Mouse (Mus musculus) forebrain, embryonic 10.5 days (tissue): ENCODE results near the gene Gm38431. TPM values are rescaled to one million over a fixed set of nuclear protein-coding genes. Genes with fewer than 3 reads are reported as not detected.

Experiments used
- DNase-seq: peaks from one replicate; pipeline ENCODE4 v3.0.0-alpha.2; 2017; ENCODE audit warnings: low spot score; ENCODE audit errors: extremely low spot score
- H3K27ac ChIP-seq: fragments of 300-500 bp; sonication (generic); 2 replicates; pipeline ENCODE4 v1.5.1; 2016; ENCODE audit warnings: mild to moderate bottlenecking
- H3K27me3 ChIP-seq: fragments of 300-500 bp; sonication (generic); 2 replicates; pipeline ENCODE4 v1.6.1; 2016; ENCODE audit warnings: mild to moderate bottlenecking; ENCODE audit not compliant: poor library complexity, severe bottlenecking
- H3K36me3 ChIP-seq: fragments of 300-500 bp; sonication (generic); replicated peaks from 2 replicates; pipeline ENCODE4 v1.6.1; 2016; ENCODE audit warnings: mild to moderate bottlenecking, moderate library complexity
- H3K4me1 ChIP-seq: fragments of 300-500 bp; sonication (generic); 2 replicates; pipeline ENCODE4 v1.6.1; 2016
- H3K4me3 ChIP-seq: fragments of 300-500 bp; sonication (generic); 2 replicates; pipeline ENCODE4 v1.5.1; 2016; ENCODE audit warnings: mild to moderate bottlenecking, moderate library complexity
- H3K9me3 ChIP-seq: fragments of 300-500 bp; sonication (generic); 2 replicates; pipeline ENCODE4 v1.6.1; 2016; ENCODE audit warnings: mild to moderate bottlenecking, moderate library complexity
- WGBS: fragments of 180-500 bp; shearing (Covaris S2); methylation state at CpG from one replicate; pipeline ENCODE4 v1.1.7; 2016; 5-methylcytosine and 5-hydroxymethylcytosine counted together
- microRNA counts: library from miRNA; unstranded; fragments of <30 nt; microRNA quantifications from one replicate; lab custom pipeline; 2017
- microRNA-seq: library from miRNA; unstranded; fragments of <30 nt; microRNA quantifications from one replicate; pipeline ENCODE4, GENCODE M21; 2017
- polyA plus RNA-seq: library from polyadenylated mRNA; unstranded; fragments of >200 nt; fragmentation: Nextera tagmentation; extraction: Ambion mirVana; gene quantifications from 2 replicates; pipeline ENCODE4 v1.2.1, GENCODE M21; 2016

The Gm38431 gene
- polyA plus RNA-seq, 1 experiment from 2014 or later = 3.1 TPM

GRCm38 (mm10) chr9:21021363-21021762 lies 70.4 kb downstream of the Gm38431 start:
- H3K36me3 ChIP-seq = no peaks in the 10 kb centered on the region
- H3K4me3 ChIP-seq = no peak overlapping the region
- no peaks in the 10 kb centered on the region for H3K9me3 ChIP-seq
- 87% methylated on average over 3 of the region's 3 CpGs for WGBS
- peaks cover 54% of the 10 kb centered on the region for H3K27me3 ChIP-seq
- peaks cover 4% of the 10 kb centered on the region; the same call in 1 of the 2 replicates for H3K4me1 ChIP-seq
- DNase-seq = no peak
- no peak overlapping the region for H3K27ac ChIP-seq

GRCm38 (mm10) chr9:21018600-21018999 lies 73.2 kb downstream of the Gm38431 start:
- Histone ChIP-seq H3K4me1 (peaks cover 20% of the 10 kb centered on the region), H3K27ac (no peak overlapping the region), H3K36me3 (no peaks in the 10 kb centered on the region), H3K27me3 (peaks cover 68% of the 10 kb centered on the region), H3K4me3 (no peak overlapping the region), H3K9me3 (no peaks in the 10 kb centered on the region)
- WGBS = 77% methylated on average over 2 of the region's 2 CpGs
- DNase-seq = no peak

MicroRNAs within 50 kb of the gene (microRNA counts, 519-probe panel; counts per million panel counts)
- 4,351 counts per million, percentile 79 among the panel's probes with 10 or more counts for microRNA mmu-miR-1900 (lab: Ali Mortazavi, UCI)

Small RNA genes within 50 kb of the gene (microRNA-seq; reads per million reads assigned to microRNA genes)
- not detected for gene Mir1900
- 1.2 reads per million for gene Mir7082

Other genes starting within 250 kb of the Gm38431 start
- gene A230050P20Rik, start 223.4 kb downstream of the Gm38431 start, polyA plus RNA-seq = 1.2 and 1.9 TPM in 2 replicates
- 4.4 and 5.1 TPM in 2 replicates for gene Angptl6, start 212.3 kb downstream of the Gm38431 start, polyA plus RNA-seq
- 107 and 108 TPM in 2 replicates for gene Ppan, start 203.8 kb downstream of the Gm38431 start, polyA plus RNA-seq
- gene Eif3g, start 193.4 kb downstream of the Gm38431 start, polyA plus RNA-seq = 425 and 433 TPM in 2 replicates
- gene Dnmt1, start 132.1 kb downstream of the Gm38431 start, polyA plus RNA-seq = 171 and 174 TPM in 2 replicates
- gene S1pr2, start 115.2 kb downstream of the Gm38431 start, polyA plus RNA-seq = 24.4 and 26.4 TPM in 2 replicates
- 152 and 154 TPM in 2 replicates for gene Mrpl4, start 89.3 kb downstream of the Gm38431 start, polyA plus RNA-seq
- 4.1 and 5.8 TPM in 2 replicates for gene Icam1, start 76.0 kb downstream of the Gm38431 start, polyA plus RNA-seq
- 4.8 and 7.9 TPM in 2 replicates for gene Icam4, start 62.6 kb downstream of the Gm38431 start, polyA plus RNA-seq
- gene Icam5, start 59.9 kb downstream of the Gm38431 start, polyA plus RNA-seq = 0.05 TPM in 1 of 2 replicates, not detected in the other
- gene Zglp1, start 24.9 kb downstream of the Gm38431 start, polyA plus RNA-seq = 1.5 and 1.9 TPM in 2 replicates
- 0.50 and 0.82 TPM in 2 replicates for gene Gm49373, start 18.9 kb downstream of the Gm38431 start, polyA plus RNA-seq
- gene Fdx1l, start 18.4 kb downstream of the Gm38431 start, polyA plus RNA-seq = 60.9 and 61.7 TPM in 2 replicates
- 94.3 and 103 TPM in 2 replicates for gene Raver1, start within 50 bp of the Gm38431 start, polyA plus RNA-seq
- gene Tyk2, start 39.2 kb upstream of the Gm38431 start, polyA plus RNA-seq = 12.6 and 13.4 TPM in 2 replicates
- gene Cdc37, start 58.0 kb upstream of the Gm38431 start, polyA plus RNA-seq = 351 and 371 TPM in 2 replicates
- 3.8 and 4.3 TPM in 2 replicates for gene Pde4a, start 73.7 kb upstream of the Gm38431 start, polyA plus RNA-seq
- gene Keap1, start 147.4 kb upstream of the Gm38431 start, polyA plus RNA-seq = 46.7 and 48.6 TPM in 2 replicates
- gene S1pr5, start 156.4 kb upstream of the Gm38431 start, polyA plus RNA-seq = 0.07 and 0.10 TPM in 2 replicates
- 45.2 and 48.5 TPM in 2 replicates for gene Atg4d, start 173.3 kb upstream of the Gm38431 start, polyA plus RNA-seq
- 18.3 and 18.8 TPM in 2 replicates for gene Kri1, start 196.0 kb upstream of the Gm38431 start, polyA plus RNA-seq
- gene Cdkn2d, start 199.4 kb upstream of the Gm38431 start, polyA plus RNA-seq = 40.4 and 42.9 TPM in 2 replicates
- gene Ap1m2, start 220.3 kb upstream of the Gm38431 start, polyA plus RNA-seq = 6.3 and 8.5 TPM in 2 replicates
- 62.6 and 71.5 TPM in 2 replicates for gene Slc44a2, start 228.7 kb upstream of the Gm38431 start, polyA plus RNA-seq